Mouse (Mus musculus): Measurements from ENCODE around the gene Ppib. TPM values are rescaled to one million over a fixed set of nuclear protein-coding genes. Genes with fewer than 3 reads are reported as not detected.
A peak's percentile ranks its signal among the peaks of the same experiment; 100 is the strongest.

The Ppib gene
- polyA plus RNA-seq, 1 experiment = 144 TPM

DNA sequence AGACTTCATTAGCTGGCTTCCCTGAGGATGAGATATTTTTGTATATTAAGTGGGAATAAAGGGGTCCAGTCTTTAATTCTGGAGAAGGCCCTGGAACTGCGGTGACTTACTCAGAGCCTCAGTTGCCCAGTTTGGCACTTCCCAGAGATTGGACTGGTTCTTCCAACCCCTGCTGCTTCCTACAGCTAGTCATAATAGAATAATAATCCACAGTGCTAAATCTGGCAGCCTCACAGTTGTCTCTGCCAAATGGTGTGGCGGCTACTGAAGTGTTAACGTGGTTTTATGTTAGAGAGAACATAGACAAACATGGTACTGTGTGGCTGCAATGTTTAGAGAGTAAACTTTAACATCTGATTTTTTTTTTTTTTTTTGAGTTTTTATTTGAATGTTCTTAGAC is 1.6 kb downstream of the Ppib start:
- WGBS = 74% methylated on average over 3 of the region's 3 CpGs
- TF ChIP-seq POLR2A (IDR thresholded peaks at IDR 0.05; ENCODE audit: low read depth, low read length) (no peak), CTCF (IDR thresholded peaks at IDR 0.05; ENCODE audit: extremely low read depth, insufficient read length, insufficient replicate concordance, low read depth, low read length) (no peak)
- H3K4me3 ChIP-seq (ENCODE audit: low read depth, low read length) = no peak overlapping the region
- peaks cover 9% of the 10 kb centered on the region; the same call in 1 of the 2 replicates for H3K4me1 ChIP-seq (ENCODE audit: control insufficient read depth, insufficient read depth, insufficient read length, low read length)
- peaks cover 37% of the 10 kb centered on the region for H3K36me3 ChIP-seq (ENCODE audit: control insufficient read depth, insufficient read depth, low read length)
- no peak overlapping the region for H3K27ac ChIP-seq (ENCODE audit: insufficient read depth, low read depth, low read length)
- no peaks in the 10 kb centered on the region for H3K27me3 ChIP-seq (ENCODE audit: control insufficient read depth, insufficient read depth, low read length)

DNA sequence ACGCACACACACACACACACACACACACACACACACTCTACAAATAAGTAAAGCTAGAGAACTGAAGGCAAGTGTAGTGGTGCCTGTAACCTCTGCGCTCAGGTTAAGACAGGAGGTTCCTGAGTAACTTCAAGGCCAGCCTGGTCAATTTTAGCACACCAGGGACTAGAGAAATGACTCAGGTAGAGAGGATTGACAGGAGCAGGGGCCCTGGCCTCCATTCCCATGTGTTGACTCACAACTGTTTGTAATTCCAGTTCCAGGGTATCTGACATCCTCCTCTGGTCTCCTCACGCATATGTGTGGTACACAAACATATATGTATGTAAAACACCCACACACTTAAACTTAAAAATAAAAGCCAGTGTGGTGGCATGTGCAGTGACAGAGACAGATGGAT is 3.4 kb downstream of the Ppib start:
- Histone ChIP-seq H3K4me1 (ENCODE audit: control insufficient read depth, insufficient read depth, insufficient read length, low read length) (peaks cover 9% of the 10 kb centered on the region; the same call in 1 of the 2 replicates), H3K4me3 (ENCODE audit: low read depth, low read length) (no peak overlapping the region), H3K27me3 (ENCODE audit: control insufficient read depth, insufficient read depth, low read length) (no peaks in the 10 kb centered on the region), H3K27ac (ENCODE audit: insufficient read depth, low read depth, low read length) (no peak overlapping the region), H3K36me3 (ENCODE audit: control insufficient read depth, insufficient read depth, low read length) (peaks cover 44% of the 10 kb centered on the region)
- TF ChIP-seq CTCF (IDR thresholded peaks at IDR 0.05; ENCODE audit: extremely low read depth, insufficient read length, insufficient replicate concordance, low read depth, low read length) = no peak
- TF ChIP-seq POLR2A (IDR thresholded peaks at IDR 0.05; ENCODE audit: low read depth, low read length) = no peak
- WGBS = 92% methylated on average over 3 of the region's 3 CpGs

DNA sequence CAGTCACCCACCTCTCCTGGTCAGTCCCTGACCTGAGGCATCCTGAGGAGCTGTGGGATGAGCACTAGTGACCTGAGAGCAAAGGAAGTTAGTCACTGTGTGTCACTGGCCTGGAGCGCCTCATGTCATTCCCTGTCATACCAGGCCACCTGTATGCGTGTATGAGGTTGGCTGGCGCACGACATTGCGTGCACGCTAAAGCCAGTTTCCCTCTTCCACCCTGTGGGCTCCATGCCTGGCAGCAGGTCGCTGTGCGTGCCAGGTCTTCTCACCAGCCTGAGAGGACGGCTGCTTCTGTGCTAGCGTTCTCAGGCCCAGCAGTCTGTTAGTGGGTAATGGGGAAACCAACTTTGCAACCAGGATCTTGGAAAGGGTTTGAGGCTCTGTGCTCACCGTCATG is 4.3 kb downstream of the Ppib start:
- TF ChIP-seq POLR2A (IDR thresholded peaks at IDR 0.05; ENCODE audit: low read depth, low read length) (no peak), CTCF (IDR thresholded peaks at IDR 0.05; ENCODE audit: extremely low read depth, insufficient read length, insufficient replicate concordance, low read depth, low read length) (no peak)
- H3K4me1 ChIP-seq (ENCODE audit: control insufficient read depth, insufficient read depth, insufficient read length, low read length) = peaks cover 11% of the 10 kb centered on the region
- H3K27me3 ChIP-seq (ENCODE audit: control insufficient read depth, insufficient read depth, low read length) = no peaks in the 10 kb centered on the region; the same call in 1 of the 2 replicates
- no peak overlapping the region for H3K27ac ChIP-seq (ENCODE audit: insufficient read depth, low read depth, low read length)
- WGBS = 95% methylated on average over 11 of the region's 11 CpGs
- peaks cover 44% of the 10 kb centered on the region for H3K36me3 ChIP-seq (ENCODE audit: control insufficient read depth, insufficient read depth, low read length)
- no peak overlapping the region for H3K4me3 ChIP-seq (ENCODE audit: low read depth, low read length)

- Histone ChIP-seq H3K4me3 (ENCODE audit: low read depth, low read length) (no peak overlapping the region), H3K27me3 (ENCODE audit: control insufficient read depth, insufficient read depth, low read length) (no peaks in the 10 kb centered on the region; the same call in 1 of the 2 replicates), H3K27ac (ENCODE audit: insufficient read depth, low read depth, low read length) (no peak overlapping the region), H3K36me3 (ENCODE audit: control insufficient read depth, insufficient read depth, low read length) (peaks cover 44% of the 10 kb centered on the region), H3K4me1 (ENCODE audit: control insufficient read depth, insufficient read depth, insufficient read length, low read length) (peaks cover 5% of the 10 kb centered on the region)
- TF ChIP-seq CTCF (IDR thresholded peaks at IDR 0.05; ENCODE audit: extremely low read depth, insufficient read length, insufficient replicate concordance, low read depth, low read length) = no peak
- TF ChIP-seq POLR2A (IDR thresholded peaks at IDR 0.05; ENCODE audit: low read depth, low read length) = no peak
- 80% methylated on average over 3 of the region's 3 CpGs for WGBS
Measured at GRCm38 (mm10) chr9:66066791-66067190, 6.8 kb downstream of the Ppib start.

DNA sequence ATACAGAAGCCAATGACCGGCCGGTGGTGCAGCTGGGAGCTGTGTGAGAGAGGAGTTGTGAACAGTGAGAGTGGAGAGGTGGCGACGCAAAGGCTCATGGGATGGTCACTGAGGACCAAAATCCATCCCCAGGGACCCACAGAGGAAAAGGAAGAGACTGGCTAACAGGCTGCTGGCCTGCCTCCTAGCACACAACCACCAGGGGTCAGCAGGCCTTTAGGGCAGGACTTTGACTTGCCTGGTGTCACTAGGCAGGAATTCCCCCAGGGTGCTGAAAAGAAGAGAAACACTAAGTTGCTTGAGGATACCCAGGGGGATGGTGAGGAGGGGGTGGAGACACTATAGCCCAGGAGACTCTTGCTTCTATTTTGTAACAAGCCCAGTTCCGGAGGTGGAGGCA is 7.5 kb downstream of the Ppib start:
- no peak overlapping the region for H3K4me3 ChIP-seq (ENCODE audit: low read depth, low read length)
- H3K27ac ChIP-seq (ENCODE audit: insufficient read depth, low read depth, low read length) = no peak overlapping the region
- TF ChIP-seq POLR2A (IDR thresholded peaks at IDR 0.05; ENCODE audit: low read depth, low read length) = 0 out of 2 replicates have a peak, but pooled peaks have one; percentile 20
- peak; percentile 56; the same call in 1 of the 2 replicates for TF ChIP-seq CTCF (IDR thresholded peaks at IDR 0.05; ENCODE audit: extremely low read depth, insufficient read length, insufficient replicate concordance, low read depth, low read length)
- 75% methylated on average over 5 of the region's 5 CpGs for WGBS
- no peaks in the 10 kb centered on the region; the same call in 1 of the 2 replicates for H3K27me3 ChIP-seq (ENCODE audit: control insufficient read depth, insufficient read depth, low read length)
- peaks cover 42% of the 10 kb centered on the region for H3K36me3 ChIP-seq (ENCODE audit: control insufficient read depth, insufficient read depth, low read length)
- peaks cover 5% of the 10 kb centered on the region for H3K4me1 ChIP-seq (ENCODE audit: control insufficient read depth, insufficient read depth, insufficient read length, low read length)

GRCm38 (mm10) chr9:66068056-66068455 is 8.0 kb downstream of the Ppib start:
- no peak overlapping the region for H3K4me3 ChIP-seq (ENCODE audit: low read depth, low read length)
- TF ChIP-seq POLR2A (IDR thresholded peaks at IDR 0.05; ENCODE audit: low read depth, low read length) (no peak), CTCF (IDR thresholded peaks at IDR 0.05; ENCODE audit: extremely low read depth, insufficient read length, insufficient replicate concordance, low read depth, low read length) (no peak)
- H3K27ac ChIP-seq (ENCODE audit: insufficient read depth, low read depth, low read length) = no peak overlapping the region
- H3K4me1 ChIP-seq (ENCODE audit: control insufficient read depth, insufficient read depth, insufficient read length, low read length) = peaks cover 5% of the 10 kb centered on the region
- WGBS = 83% methylated on average over 4 of the region's 4 CpGs
- peaks cover 37% of the 10 kb centered on the region for H3K36me3 ChIP-seq (ENCODE audit: control insufficient read depth, insufficient read depth, low read length)
- H3K27me3 ChIP-seq (ENCODE audit: control insufficient read depth, insufficient read depth, low read length) = no peaks in the 10 kb centered on the region; the same call in 1 of the 2 replicates

- H3K27me3 ChIP-seq (ENCODE audit: control insufficient read depth, insufficient read depth, low read length) = no peaks in the 10 kb centered on the region; the same call in 1 of the 2 replicates
- 2% methylated on average over 30 of the region's 30 CpGs for WGBS
- no peak for TF ChIP-seq POLR2A (IDR thresholded peaks at IDR 0.05; ENCODE audit: low read depth, low read length)
- H3K36me3 ChIP-seq (ENCODE audit: control insufficient read depth, insufficient read depth, low read length) = peaks cover 29% of the 10 kb centered on the region
- peak overlapping the region; percentile 63 for H3K4me3 ChIP-seq (ENCODE audit: low read depth, low read length)
- no peak overlapping the region for H3K27ac ChIP-seq (ENCODE audit: insufficient read depth, low read depth, low read length)
- peaks cover 5% of the 10 kb centered on the region for H3K4me1 ChIP-seq (ENCODE audit: control insufficient read depth, insufficient read depth, insufficient read length, low read length)
Measured at GRCm38 (mm10) chr9:66068971-66069391, 9.0 kb downstream of the Ppib start.
